Mouse (Mus musculus) activated CD4-positive, CD25-positive, alpha-beta regulatory T cell, adult 9 weeks (primary cell): Measurements from ENCODE around the gene Hadhb. TPM values are rescaled to one million over a fixed set of nuclear protein-coding genes. Genes with fewer than 3 reads are reported as not detected.

Experiments
- polyA plus RNA-seq: library from polyadenylated mRNA; unstranded; fragments of 100-300 nt; shearing (Covaris generic); gene quantifications from one replicate; pipeline ENCODE4 v1.2.1, GENCODE M21; 2017

The Hadhb gene
- polyA plus RNA-seq: 207 TPM

GRCm38 (mm10) chr5:30154474-30155394 lies at the start of gene Hadhb, which contains the start of gene Hadha:
Hadhb (plus strand) TSS chr5:30155248.
Hadha (minus strand) TSS chr5:30155162.

GRCm38 (mm10) chr5:30105668-30106300 lies 49.3 kb upstream of the Hadhb start, which contains the start of gene 3110082J24Rik:
3110082J24Rik (minus strand) TSS chr5:30106086.

GRCm38 (mm10) chr5:30205493-30205892 lies 50.4 kb downstream of the Hadhb start, which contains the start of gene Adgrf3:
Adgrf3 (minus strand) TSS chr5:30205722.

GRCm38 (mm10) chr5:30232271-30232971 lies 77.4 kb downstream of the Hadhb start, which contains the start of gene Selenoi:
Selenoi (plus strand) TSS chr5:30232581.

Other genes with a start within 250 kb of the Hadhb start
- 0.29 TPM for gene Il6, start 142.1 kb upstream of the Hadhb start, polyA plus RNA-seq
- gene Tyms, start 81.6 kb upstream of the Hadhb start, polyA plus RNA-seq: 60.9 TPM
- gene Garem2, start 50.1 kb upstream of the Hadhb start, polyA plus RNA-seq: not detected
- gene 3110082J24Rik, start 49.2 kb upstream of the Hadhb start, polyA plus RNA-seq: not detected
- 114 TPM for gene Hadha, start 86 bp upstream of the Hadhb start, polyA plus RNA-seq
- 0.24 TPM for gene Adgrf3, start 50.5 kb downstream of the Hadhb start, polyA plus RNA-seq
- gene Selenoi, start 77.3 kb downstream of the Hadhb start, polyA plus RNA-seq: 22.4 TPM
- 4.5 TPM for gene Drc1, start 126.1 kb downstream of the Hadhb start, polyA plus RNA-seq